Mouse (Mus musculus): Measurements from ENCODE around the gene Col23a1. TPM values are rescaled to one million over a fixed set of nuclear protein-coding genes. Genes with fewer than 3 reads are reported as not detected.
A peak's percentile ranks its signal among the peaks of the same experiment; 100 is the strongest.

The Col23a1 gene
- polyA plus RNA-seq, 1 experiment, result 5.3 TPM

DNA sequence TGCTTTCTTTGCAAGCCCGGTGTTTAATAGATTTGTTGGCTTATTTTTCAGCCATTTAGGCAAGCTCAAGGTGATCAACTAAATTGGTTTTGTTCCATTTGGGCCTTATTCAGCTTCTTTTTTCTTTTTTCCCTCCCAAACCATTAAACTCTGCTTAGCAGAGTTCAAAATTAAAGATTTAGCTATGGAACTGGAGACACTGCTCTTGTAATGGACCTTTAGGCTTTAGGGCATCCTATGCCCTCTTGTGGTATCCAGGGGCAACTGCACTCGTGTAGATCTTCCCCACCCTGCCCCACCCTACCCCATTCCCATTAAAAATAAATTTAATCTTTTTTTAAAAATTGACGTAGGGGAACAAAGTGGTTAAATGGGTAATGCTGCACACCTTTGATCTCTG lies 24.4 kb upstream of the Col23a1 start:
- no peak overlapping the region for H3K27ac ChIP-seq (ENCODE audit: insufficient read depth, low read length)
- 29% methylated on average over 3 of the region's 3 CpGs for WGBS
- peak; percentile 32 to 41 for DNase-seq
- TF ChIP-seq CTCF (IDR thresholded peaks at IDR 0.05; ENCODE audit: borderline replicate concordance, insufficient read depth, low read depth, low read length) (peak; percentile 57; the same call in 1 of the 2 replicates), POLR2A (IDR thresholded peaks at IDR 0.05; ENCODE audit: borderline replicate concordance, insufficient read depth, low read length) (no peak)
- peaks cover 7% of the 10 kb centered on the region for H3K4me1 ChIP-seq (ENCODE audit: control insufficient read depth, insufficient read depth, low read length)
- peak overlapping the region; percentile 24 for H3K4me3 ChIP-seq (replicated peaks; ENCODE audit: insufficient read depth, low read depth, low read length)
- no peaks in the 10 kb centered on the region for H3K27me3 ChIP-seq (ENCODE audit: control insufficient read depth, insufficient read depth, low read length)

DNA sequence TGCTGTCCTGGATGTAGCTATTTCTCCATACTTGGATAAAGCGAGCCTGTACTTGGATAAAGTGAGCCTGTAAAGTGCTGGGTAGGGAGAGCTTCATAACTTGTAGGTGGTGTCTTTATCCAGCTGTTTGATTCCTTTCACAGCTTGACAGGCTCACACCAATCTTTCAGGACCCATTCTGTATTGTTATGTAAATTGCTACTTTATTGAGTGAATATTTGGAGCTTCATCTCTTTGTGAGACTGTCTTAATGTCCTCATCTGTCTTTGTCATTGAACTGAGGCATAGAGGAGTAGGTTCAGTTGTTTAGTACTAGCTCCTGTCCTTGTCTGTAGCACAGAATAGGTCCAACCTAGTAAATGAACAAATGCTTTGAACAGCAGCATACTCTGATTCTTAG lies 15.3 kb upstream of the Col23a1 start:
- H3K27ac ChIP-seq (ENCODE audit: insufficient read depth, low read length), result no peak overlapping the region
- WGBS, result 72% methylated on average over 1 of the region's 1 CpGs
- H3K4me3 ChIP-seq (replicated peaks; ENCODE audit: insufficient read depth, low read depth, low read length), result no peak overlapping the region
- H3K4me1 ChIP-seq (ENCODE audit: control insufficient read depth, insufficient read depth, low read length), result peaks cover 6% of the 10 kb centered on the region
- no peak for DNase-seq
- H3K27me3 ChIP-seq (ENCODE audit: control insufficient read depth, insufficient read depth, low read length), result no peaks in the 10 kb centered on the region
- TF ChIP-seq CTCF (IDR thresholded peaks at IDR 0.05; ENCODE audit: borderline replicate concordance, insufficient read depth, low read depth, low read length), result no peak
- TF ChIP-seq POLR2A (IDR thresholded peaks at IDR 0.05; ENCODE audit: borderline replicate concordance, insufficient read depth, low read length), result no peak

DNA sequence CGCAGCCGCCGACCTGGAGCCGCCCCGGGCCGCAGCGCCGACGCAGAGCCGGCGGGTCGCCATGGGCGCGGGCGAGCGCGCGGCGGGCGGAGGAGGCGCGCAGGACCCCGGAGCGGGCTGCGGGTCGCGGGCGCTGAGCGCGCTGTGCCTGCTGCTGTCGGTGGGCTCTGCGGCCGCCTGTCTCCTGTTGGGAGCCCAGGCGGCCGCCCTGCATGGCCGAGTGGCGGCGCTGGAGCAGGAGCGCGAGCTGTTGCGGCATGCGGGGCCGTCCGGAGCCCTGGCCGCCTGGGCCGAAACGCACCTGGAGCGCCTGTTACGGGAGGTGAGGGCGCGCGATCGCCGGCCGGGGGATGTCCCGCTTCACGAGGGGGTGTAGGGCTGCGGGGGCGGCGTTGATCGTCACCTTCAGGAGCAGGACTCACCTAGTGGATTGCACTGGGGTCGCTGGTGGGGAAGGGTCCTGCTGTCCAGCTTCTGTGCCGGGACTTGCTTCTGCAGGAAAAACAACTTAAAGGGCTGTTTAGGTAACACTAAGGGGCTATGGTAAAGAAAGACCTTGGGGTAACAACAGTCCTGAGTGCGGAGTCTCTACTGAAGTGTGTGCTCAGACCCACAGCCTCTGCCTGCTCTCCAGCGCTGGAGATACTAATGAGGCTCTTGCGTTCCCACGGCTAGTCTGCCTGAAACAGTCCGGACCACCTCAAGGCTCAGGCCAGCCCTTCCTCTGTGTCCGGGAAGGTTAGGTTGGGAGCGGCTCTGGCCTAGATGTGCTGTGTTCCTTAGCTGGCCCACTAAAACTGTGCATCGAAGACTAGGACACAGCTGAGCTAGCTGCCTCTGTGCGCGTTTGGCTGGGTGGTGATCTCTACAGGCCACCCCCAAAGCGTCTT lies 591 bp downstream of the Col23a1 start:
- 7% methylated on average over 68 of the region's 74 CpGs for WGBS
- no peak overlapping the region for H3K4me3 ChIP-seq (replicated peaks; ENCODE audit: insufficient read depth, low read depth, low read length)
- no peak for TF ChIP-seq POLR2A (IDR thresholded peaks at IDR 0.05; ENCODE audit: borderline replicate concordance, insufficient read depth, low read length)
- no peak for TF ChIP-seq CTCF (IDR thresholded peaks at IDR 0.05; ENCODE audit: borderline replicate concordance, insufficient read depth, low read depth, low read length)
- no peak overlapping the region for H3K27ac ChIP-seq (ENCODE audit: insufficient read depth, low read length)
- peaks cover 2% of the 10 kb centered on the region; the same call in 1 of the 2 replicates for H3K27me3 ChIP-seq (ENCODE audit: control insufficient read depth, insufficient read depth, low read length)
- H3K4me1 ChIP-seq (ENCODE audit: control insufficient read depth, insufficient read depth, low read length), result no peaks in the 10 kb centered on the region
- DNase-seq, result peak in 1 of 2 experiments; percentile 19

DNA sequence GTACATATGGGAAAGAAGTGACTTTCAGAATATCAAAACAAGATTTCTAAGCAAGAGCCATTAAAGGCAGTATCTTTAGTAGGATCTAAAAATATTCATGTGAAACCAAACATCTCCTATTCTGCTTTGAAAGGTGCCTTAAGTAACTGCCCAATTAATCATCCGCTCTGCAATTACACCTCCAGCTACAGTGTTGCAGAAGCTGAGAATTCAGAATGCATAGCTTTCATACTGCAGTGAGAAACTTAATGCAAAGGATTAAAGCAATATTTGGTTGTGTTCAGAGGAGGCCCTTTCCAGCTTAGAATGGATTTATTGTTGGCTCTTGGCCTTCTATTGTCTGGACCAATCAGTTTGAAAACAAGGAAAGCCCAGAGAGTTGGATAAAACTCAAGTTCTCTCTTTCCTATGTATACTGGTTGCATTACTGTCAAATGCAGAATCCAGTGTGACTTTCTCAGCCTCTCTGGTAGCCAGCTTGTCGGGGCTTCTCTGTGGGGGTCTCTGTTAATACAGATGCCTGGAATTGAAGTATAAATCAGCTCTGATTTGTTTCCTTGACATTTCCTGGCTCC lies 4.3 kb downstream of the Col23a1 start:
- WGBS, result 50% methylated on average over 2 of the region's 2 CpGs
- no peaks in the 10 kb centered on the region for H3K4me1 ChIP-seq (ENCODE audit: control insufficient read depth, insufficient read depth, low read length)

DNA sequence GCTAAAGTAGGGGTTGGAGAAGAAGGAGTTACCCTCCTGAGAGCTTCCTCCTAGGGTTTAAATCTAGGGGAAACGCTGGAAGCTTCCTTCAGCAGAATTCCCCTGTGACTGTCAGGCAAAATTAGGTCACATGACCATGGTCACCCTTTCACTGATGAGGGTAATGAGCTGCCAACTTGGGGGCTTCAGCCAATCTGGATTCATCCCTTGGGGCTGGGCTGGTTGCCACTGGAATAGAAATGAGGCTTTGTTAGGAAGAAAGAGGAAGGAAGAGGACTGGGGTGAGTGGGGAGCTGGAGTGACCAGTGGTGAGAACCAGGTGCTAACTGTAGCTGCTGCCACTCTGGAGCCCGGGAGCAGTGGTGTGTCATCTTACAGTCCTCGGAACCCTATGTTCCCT lies 6.0 kb downstream of the Col23a1 start:
- 49% methylated on average over 3 of the region's 3 CpGs for WGBS
- Histone ChIP-seq H3K4me3 (replicated peaks; ENCODE audit: insufficient read depth, low read depth, low read length) (no peak overlapping the region), H3K27me3 (ENCODE audit: control insufficient read depth, insufficient read depth, low read length) (no peaks in the 10 kb centered on the region), H3K4me1 (ENCODE audit: control insufficient read depth, insufficient read depth, low read length) (no peaks in the 10 kb centered on the region), H3K27ac (ENCODE audit: insufficient read depth, low read length) (no peak overlapping the region)
- TF ChIP-seq POLR2A (IDR thresholded peaks at IDR 0.05; ENCODE audit: borderline replicate concordance, insufficient read depth, low read length) (no peak), CTCF (IDR thresholded peaks at IDR 0.05; ENCODE audit: borderline replicate concordance, insufficient read depth, low read depth, low read length) (no peak)
- DNase-seq, result no peak

More for the DNA sequence above, 4.3 kb downstream of the Col23a1 start:
- no peak for DNase-seq
- Histone ChIP-seq H3K27me3 (ENCODE audit: control insufficient read depth, insufficient read depth, low read length) (peaks cover 2% of the 10 kb centered on the region; the same call in 1 of the 2 replicates), H3K4me3 (replicated peaks; ENCODE audit: insufficient read depth, low read depth, low read length) (no peak overlapping the region), H3K27ac (ENCODE audit: insufficient read depth, low read length) (no peak overlapping the region)
- TF ChIP-seq CTCF (IDR thresholded peaks at IDR 0.05; ENCODE audit: borderline replicate concordance, insufficient read depth, low read depth, low read length) (no peak), POLR2A (IDR thresholded peaks at IDR 0.05; ENCODE audit: borderline replicate concordance, insufficient read depth, low read length) (no peak)

DNA sequence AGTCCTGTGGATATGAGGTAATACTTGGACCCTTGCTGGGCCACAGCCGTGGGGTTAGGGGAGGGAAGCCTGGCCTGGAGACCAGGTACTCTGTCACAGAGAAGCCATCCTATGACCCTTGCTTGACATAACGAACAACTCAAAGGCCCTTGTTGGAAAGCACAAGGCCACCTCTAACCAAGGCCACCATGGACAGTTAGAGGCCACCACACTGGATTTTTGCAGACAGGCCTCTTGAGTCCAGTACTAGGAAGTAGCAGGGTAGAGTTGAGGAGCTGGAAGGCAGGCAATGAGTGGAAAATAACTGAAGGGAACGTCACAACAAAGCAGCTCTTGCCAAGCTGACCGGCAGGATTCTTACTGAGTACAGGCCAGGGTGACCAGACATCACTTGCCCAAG lies 9.0 kb downstream of the Col23a1 start:
- H3K27me3 ChIP-seq (ENCODE audit: control insufficient read depth, insufficient read depth, low read length), result no peaks in the 10 kb centered on the region

DNA sequence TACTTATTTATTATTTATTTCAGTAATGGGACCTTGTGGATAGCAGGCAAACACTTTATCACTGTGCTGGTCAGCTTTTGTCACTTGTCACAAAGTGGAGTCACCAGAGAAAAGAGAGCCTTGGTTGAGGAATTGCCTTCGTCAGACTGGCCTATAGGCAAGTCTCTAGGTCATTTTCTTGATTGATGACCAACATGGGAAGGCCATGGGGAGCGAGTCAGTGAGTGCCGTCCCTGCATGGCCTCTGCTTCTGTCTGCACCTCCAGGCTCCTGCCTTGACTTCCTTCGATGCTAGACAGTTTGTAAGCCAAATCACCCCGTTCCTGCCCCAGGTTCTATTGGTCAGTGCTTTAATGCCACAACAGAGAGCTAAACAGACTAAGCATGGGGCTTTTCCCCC lies 12.7 kb downstream of the Col23a1 start:
- Histone ChIP-seq H3K27ac (ENCODE audit: insufficient read depth, low read length) (no peak overlapping the region), H3K27me3 (ENCODE audit: control insufficient read depth, insufficient read depth, low read length) (no peaks in the 10 kb centered on the region), H3K4me3 (replicated peaks; ENCODE audit: insufficient read depth, low read depth, low read length) (no peak overlapping the region), H3K4me1 (ENCODE audit: control insufficient read depth, insufficient read depth, low read length) (no peaks in the 10 kb centered on the region)
- WGBS, result 95% methylated on average over 5 of the region's 5 CpGs
- no peak for TF ChIP-seq POLR2A (IDR thresholded peaks at IDR 0.05; ENCODE audit: borderline replicate concordance, insufficient read depth, low read length)
- no peak for TF ChIP-seq CTCF (IDR thresholded peaks at IDR 0.05; ENCODE audit: borderline replicate concordance, insufficient read depth, low read depth, low read length)
- DNase-seq, result no peak

More for the DNA sequence above, 9.0 kb downstream of the Col23a1 start:
- Histone ChIP-seq H3K27ac (ENCODE audit: insufficient read depth, low read length) (no peak overlapping the region), H3K4me3 (replicated peaks; ENCODE audit: insufficient read depth, low read depth, low read length) (no peak overlapping the region), H3K4me1 (ENCODE audit: control insufficient read depth, insufficient read depth, low read length) (no peaks in the 10 kb centered on the region)
- WGBS, result 86% methylated on average over 4 of the region's 4 CpGs
- TF ChIP-seq CTCF (IDR thresholded peaks at IDR 0.05; ENCODE audit: borderline replicate concordance, insufficient read depth, low read depth, low read length) (no peak), POLR2A (IDR thresholded peaks at IDR 0.05; ENCODE audit: borderline replicate concordance, insufficient read depth, low read length) (no peak)
- no peak for DNase-seq
